Mouse (Mus musculus): ENCODE results near the gene Map7d3. TPM values are rescaled to one million over a fixed set of nuclear protein-coding genes. Genes with fewer than 3 reads are reported as not detected.

The Map7d3 gene
- total and polyA plus RNA-seq, 3 experiments: not detected

GRCm38 (mm10) chrX:56769838-56770237 is 52.3 kb downstream of the Map7d3 start:
- H3K27me3 ChIP-seq (replicated peaks): no peaks in the 10 kb centered on the region
- in situ Hi-C loops (cut with MboI; ENCODE audit: low pct_ligation_motif_present, low pct_unique_long_range_greater_than_20kb, low sequenced_read_pairs) (loop anchor here (25.0 kb wide), 1 partner anchor 233 kb away; the partner anchor contains the start of gene Gm648), dilution Hi-C loops (cut with MboI; ENCODE audit: extremely low pct_ligation_motif_present, extremely low pct_unique_long_range_greater_than_20kb, low sequenced_read_pairs) (no loop called here)
- H3K4me3 ChIP-seq (replicated peaks in 1 of 3; ENCODE audit: low read depth in 2 of 3, low read length in 2 of 3, poor library complexity in 1 of 3): no peak overlapping the region
- H3K4me1 ChIP-seq (ENCODE audit: control insufficient read depth in 1 of 2, insufficient read depth in 2 of 2): no peaks in the 10 kb centered on the region
- no peak overlapping the region for H3K4me2 ChIP-seq (ENCODE audit: insufficient read depth, low read depth, poor library complexity, severe bottlenecking)
- H3K36me3 ChIP-seq (replicated peaks in 1 of 2; ENCODE audit: control insufficient read depth in 1 of 2, insufficient read depth in 1 of 2, low read length in 1 of 2): no peaks in the 10 kb centered on the region
- H3K27ac ChIP-seq (ENCODE audit: insufficient read depth, low read depth): no peak overlapping the region
- TF ChIP-seq CTCF (conservative IDR thresholded peaks at IDR 0.05 in 1 of 2, IDR thresholded peaks at IDR 0.05 in 1 of 2; ENCODE audit: low read depth in 2 of 2, low read length in 2 of 2) (no peak), CHD1 (IDR thresholded peaks at IDR 0.05; ENCODE audit: low read depth, low read length) (no peak), PAX5 (IDR thresholded peaks at IDR 0.05; ENCODE audit: low read length) (no peak), MEF2A (IDR thresholded peaks at IDR 0.05; ENCODE audit: borderline replicate concordance, low read depth, low read length) (no peak), SIN3A (IDR thresholded peaks at IDR 0.05; ENCODE audit: low read length) (no peak), KAT2A (IDR thresholded peaks at IDR 0.05; ENCODE audit: insufficient replicate concordance, low read length) (no peak), NELFE (IDR thresholded peaks at IDR 0.05; ENCODE audit: low read depth, low read length) (no peak), MAX (IDR thresholded peaks at IDR 0.05; ENCODE audit: low read length) (no peak), MYC (IDR thresholded peaks at IDR 0.05; ENCODE audit: low read depth, low read length) (no peak), IRF4 (IDR thresholded peaks at IDR 0.05; ENCODE audit: low read depth, low read length) (no peak), ZMIZ1 (IDR thresholded peaks at IDR 0.05; ENCODE audit: low read depth, low read length) (no peak), RAD21 (IDR thresholded peaks at IDR 0.05; ENCODE audit: low read depth, low read length) (no peak), RCOR1 (conservative IDR thresholded peaks at IDR 0.05; ENCODE audit: low read depth, low read length) (no peak), E2F4 (IDR thresholded peaks at IDR 0.05; ENCODE audit: insufficient replicate concordance, low read depth, low read length) (no peak)
- H3K79me2 ChIP-seq (replicated peaks; ENCODE audit: control insufficient read depth, extremely low read depth, insufficient read depth, poor library complexity, severe bottlenecking): no peaks in the 10 kb centered on the region
- H3K9me3 ChIP-seq (replicated peaks; ENCODE audit: low read length): no peaks in the 10 kb centered on the region
- DNase-seq (ENCODE audit: extremely low read depth): no peak
- no peak overlapping the region for H3K9ac ChIP-seq (ENCODE audit: insufficient read depth, low read depth)

GRCm38 (mm10) chrX:56760257-56760760 is 61.8 kb downstream of the Map7d3 start:
- Histone ChIP-seq H3K27me3 (replicated peaks) (no peaks in the 10 kb centered on the region), H3K36me3 (replicated peaks in 1 of 2; ENCODE audit: control insufficient read depth in 1 of 2, insufficient read depth in 1 of 2, low read length in 1 of 2) (no peaks in the 10 kb centered on the region), H3K4me2 (ENCODE audit: insufficient read depth, low read depth, poor library complexity, severe bottlenecking) (no peak overlapping the region), H3K9me3 (replicated peaks; ENCODE audit: low read length) (no peaks in the 10 kb centered on the region), H3K4me3 (replicated peaks in 1 of 3; ENCODE audit: low read depth in 2 of 3, low read length in 2 of 3, poor library complexity in 1 of 3) (no peak overlapping the region), H3K9ac (ENCODE audit: insufficient read depth, low read depth) (no peak overlapping the region), H3K4me1 (ENCODE audit: control insufficient read depth in 1 of 2, insufficient read depth in 2 of 2) (no peaks in the 10 kb centered on the region), H3K79me2 (replicated peaks; ENCODE audit: control insufficient read depth, extremely low read depth, insufficient read depth, poor library complexity, severe bottlenecking) (no peaks in the 10 kb centered on the region), H3K27ac (ENCODE audit: insufficient read depth, low read depth) (no peak overlapping the region)
- TF ChIP-seq MYC (IDR thresholded peaks at IDR 0.05; ENCODE audit: low read depth, low read length): no peak
- no peak for TF ChIP-seq USF1 (IDR thresholded peaks at IDR 0.05; ENCODE audit: low read depth, low read length)
- no peak for TF ChIP-seq EP300 (IDR thresholded peaks at IDR 0.05; ENCODE audit: low read length)
- TF ChIP-seq NELFE (IDR thresholded peaks at IDR 0.05; ENCODE audit: low read depth, low read length): no peak
- no peak for TF ChIP-seq TCF12 (IDR thresholded peaks at IDR 0.05; ENCODE audit: low read depth, low read length)
- no peak for TF ChIP-seq CHD2 (IDR thresholded peaks at IDR 0.05; ENCODE audit: low read length)
- no peak for TF ChIP-seq SIN3A (IDR thresholded peaks at IDR 0.05; ENCODE audit: low read length)
- TF ChIP-seq ZKSCAN1 (IDR thresholded peaks at IDR 0.05; ENCODE audit: borderline replicate concordance, low read depth, low read length): no peak
- TF ChIP-seq TBP (conservative IDR thresholded peaks at IDR 0.05; ENCODE audit: low read depth, low read length): no peak
- TF ChIP-seq GABPA (IDR thresholded peaks at IDR 0.05; ENCODE audit: insufficient replicate concordance, low read depth, low read length): no peak
- TF ChIP-seq ZMIZ1 (IDR thresholded peaks at IDR 0.05; ENCODE audit: low read depth, low read length): no peak
- no peak for TF ChIP-seq PAX5 (IDR thresholded peaks at IDR 0.05; ENCODE audit: low read length)
- TF ChIP-seq POLR2A (IDR thresholded peaks at IDR 0.05; ENCODE audit: low read depth, low read length): no peak
- no peak for TF ChIP-seq IRF4 (IDR thresholded peaks at IDR 0.05; ENCODE audit: low read depth, low read length)
- TF ChIP-seq ZC3H11A (IDR thresholded peaks at IDR 0.05; ENCODE audit: low read depth, low read length): no peak
- no peak for TF ChIP-seq CHD1 (IDR thresholded peaks at IDR 0.05; ENCODE audit: low read depth, low read length)
- TF ChIP-seq NRF1 (IDR thresholded peaks at IDR 0.05; ENCODE audit: low read depth, low read length): no peak
- no peak for TF ChIP-seq MAFK (IDR thresholded peaks at IDR 0.05; ENCODE audit: insufficient replicate concordance, low read length)
- TF ChIP-seq JUN (IDR thresholded peaks at IDR 0.05; ENCODE audit: insufficient read depth, low read depth, low read length): no peak
- dilution Hi-C loops (cut with MboI; ENCODE audit: extremely low pct_ligation_motif_present, extremely low pct_unique_long_range_greater_than_20kb, low sequenced_read_pairs): no loop called here
- DNase-seq (ENCODE audit: extremely low read depth): no peak
- in situ Hi-C loops (cut with MboI; ENCODE audit: low pct_ligation_motif_present, low pct_unique_long_range_greater_than_20kb, low sequenced_read_pairs): loop anchor here (25.0 kb wide), 1 partner anchor 223 kb away; the partner anchor contains the start of gene Gm648

All from CH12.LX (cell line).